Mouse (Mus musculus) bone marrow macrophage, adult 2 months (primary cell): Measurements from ENCODE around the gene Pfkfb1.

Source experiments
- CTCF ChIP-seq: IDR thresholded peaks from 2 replicates; pipeline ENCODE4 v1.5.1; 2012; ENCODE audit warnings: low read depth, mild to moderate bottlenecking, low read length, moderate library complexity
- POLR2A ChIP-seq: IDR thresholded peaks from 2 replicates; pipeline ENCODE4 v1.6.1; 2012; ENCODE audit warnings: mild to moderate bottlenecking, low read depth, low read length, borderline replicate concordance

GRCm38 (mm10) chrX:150551986-150552385, 36.0 kb upstream of the Pfkfb1 start:
- TF ChIP-seq CTCF, result no peak
- no peak for TF ChIP-seq POLR2A
